Mouse (Mus musculus) urinary bladder, adult 2 months (tissue): ENCODE measurements around the gene Pcdh7. TPM values are rescaled to one million over a fixed set of nuclear protein-coding genes. Genes with fewer than 3 reads are reported as not detected.
"Not testable (repeated sequence)": the region's sequence is repeated elsewhere in the genome, so short reads cannot be mapped to it uniquely, and the experiment has no call there.

Experiments
- DNase-seq: peaks from one replicate; pipeline ENCODE4 v3.0.0; 2022; ENCODE audit warnings: low spot score
- polyA plus RNA-seq: library from polyadenylated mRNA; depleted of rRNA; stranded (reverse); fragments of >200 nt; gene quantifications from 2 replicates; pipeline ENCODE4 v1.2.3, GENCODE M21; 2012; rRNA removed

Pcdh7 gene
- 31.7 and 41.8 TPM in 2 replicates for polyA plus RNA-seq

DNA sequence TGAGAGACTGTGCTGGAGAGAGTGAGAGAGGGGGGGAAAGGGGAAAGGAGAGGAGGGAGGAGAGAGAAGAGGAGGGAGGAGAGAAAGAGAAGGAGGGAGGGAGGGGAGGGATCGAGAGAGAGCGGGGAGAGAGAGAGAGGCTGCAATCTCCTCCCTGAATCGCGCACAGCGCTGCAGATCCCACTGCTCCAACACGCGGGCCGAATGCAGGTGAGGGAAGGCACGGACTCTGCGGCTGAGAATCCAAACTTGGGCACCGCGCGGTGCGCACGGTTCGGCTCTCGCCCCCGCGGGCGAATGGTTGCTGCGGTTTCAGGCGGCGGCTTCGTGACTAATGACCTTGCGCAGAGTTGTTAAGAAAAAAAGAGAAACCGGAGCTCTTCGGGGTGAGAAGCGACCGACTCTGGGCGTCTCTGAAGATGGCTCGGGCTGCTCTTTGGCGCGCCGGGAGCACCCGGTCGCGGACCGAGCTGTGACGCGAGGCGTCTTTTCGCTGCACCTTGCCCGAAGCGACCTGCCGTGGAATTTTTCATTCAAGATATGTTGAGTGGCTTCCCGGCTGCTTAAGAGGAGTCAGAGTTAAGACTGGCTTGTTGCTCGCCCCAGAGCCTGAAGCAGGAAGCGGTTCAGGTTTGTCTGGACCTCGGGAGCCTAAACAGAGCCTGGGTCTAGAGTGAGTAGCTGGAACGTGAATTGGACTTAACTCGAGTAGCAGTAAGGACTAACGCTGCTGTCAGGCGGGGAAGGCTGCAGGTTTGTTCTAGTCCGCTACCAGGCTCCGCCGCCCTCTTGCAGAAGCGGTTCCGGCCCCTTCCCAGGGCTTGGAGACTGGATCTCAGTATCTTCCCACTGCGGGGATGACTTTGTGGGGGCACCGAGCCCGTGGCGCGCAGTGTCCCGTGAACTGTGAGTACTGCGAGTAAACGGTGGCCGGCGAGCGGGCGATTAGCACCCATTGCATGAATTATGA lies at the start of gene Pcdh7:
Gene Pcdh7, plus strand, starts transcription at position 62 of the 970 bp plus-strand sequence.
- DNase-seq, result peak; percentile 66

DNA sequence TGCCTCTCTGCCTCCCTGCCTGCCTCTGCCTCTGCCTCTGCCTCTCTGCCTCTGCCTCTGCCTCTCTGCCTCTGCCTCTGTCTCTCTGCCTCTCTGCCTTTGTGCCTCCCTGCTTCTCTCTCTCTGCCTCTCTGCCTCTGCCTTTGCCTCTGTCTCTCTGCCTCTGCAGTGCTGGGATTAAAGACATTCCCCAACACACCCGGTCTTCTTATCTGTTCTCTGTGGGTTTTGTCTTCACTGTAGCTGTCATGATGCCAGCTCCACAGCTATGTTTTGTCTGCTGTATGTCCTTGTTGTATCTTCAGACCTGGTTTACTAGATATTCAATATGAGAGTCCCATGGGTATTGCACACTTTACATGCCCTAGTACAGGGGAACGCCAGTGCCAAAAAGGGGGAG lies 40.8 kb upstream of the Pcdh7 start:
- not testable (repeated sequence) for DNase-seq

DNA sequence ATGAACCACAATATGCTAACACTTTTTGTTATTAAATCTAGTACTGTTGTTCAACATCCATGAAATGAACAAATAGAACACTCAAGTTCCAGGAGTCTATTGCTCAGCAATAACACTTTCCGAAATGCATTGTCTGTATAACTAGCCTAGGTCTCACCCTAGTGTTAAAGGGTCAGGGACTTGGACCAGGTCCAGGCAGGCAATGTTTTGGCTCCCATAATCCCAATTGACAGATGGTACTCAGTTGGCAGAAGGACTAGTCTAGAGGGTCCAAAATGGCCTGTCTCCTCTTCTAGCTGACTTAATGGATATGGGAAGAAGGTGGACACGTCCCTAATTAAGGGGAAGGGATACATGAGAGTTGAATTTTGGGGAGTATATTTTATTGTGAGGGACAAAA lies 9.4 kb upstream of the Pcdh7 start:
- no peak for DNase-seq

DNA sequence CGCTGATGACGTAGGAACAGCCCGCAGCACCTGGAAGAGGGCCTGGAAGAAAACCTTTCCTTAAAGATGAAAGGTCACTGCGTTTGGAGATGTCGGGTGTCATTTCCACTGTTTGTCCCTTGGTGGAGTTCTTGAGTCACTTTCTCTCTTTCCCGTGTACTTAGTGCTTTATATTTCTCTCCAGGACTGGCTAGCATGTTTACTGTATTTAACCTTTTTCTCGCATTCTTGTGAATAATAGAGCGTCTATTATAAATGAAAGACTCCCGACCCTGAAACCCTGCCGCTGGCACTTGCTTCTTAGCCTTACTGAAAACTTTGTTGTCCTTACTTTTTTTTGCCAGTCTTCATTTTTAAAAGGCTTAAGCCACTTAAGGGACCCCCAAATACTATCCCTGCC lies 3.8 kb upstream of the Pcdh7 start:
- no peak for DNase-seq

DNA sequence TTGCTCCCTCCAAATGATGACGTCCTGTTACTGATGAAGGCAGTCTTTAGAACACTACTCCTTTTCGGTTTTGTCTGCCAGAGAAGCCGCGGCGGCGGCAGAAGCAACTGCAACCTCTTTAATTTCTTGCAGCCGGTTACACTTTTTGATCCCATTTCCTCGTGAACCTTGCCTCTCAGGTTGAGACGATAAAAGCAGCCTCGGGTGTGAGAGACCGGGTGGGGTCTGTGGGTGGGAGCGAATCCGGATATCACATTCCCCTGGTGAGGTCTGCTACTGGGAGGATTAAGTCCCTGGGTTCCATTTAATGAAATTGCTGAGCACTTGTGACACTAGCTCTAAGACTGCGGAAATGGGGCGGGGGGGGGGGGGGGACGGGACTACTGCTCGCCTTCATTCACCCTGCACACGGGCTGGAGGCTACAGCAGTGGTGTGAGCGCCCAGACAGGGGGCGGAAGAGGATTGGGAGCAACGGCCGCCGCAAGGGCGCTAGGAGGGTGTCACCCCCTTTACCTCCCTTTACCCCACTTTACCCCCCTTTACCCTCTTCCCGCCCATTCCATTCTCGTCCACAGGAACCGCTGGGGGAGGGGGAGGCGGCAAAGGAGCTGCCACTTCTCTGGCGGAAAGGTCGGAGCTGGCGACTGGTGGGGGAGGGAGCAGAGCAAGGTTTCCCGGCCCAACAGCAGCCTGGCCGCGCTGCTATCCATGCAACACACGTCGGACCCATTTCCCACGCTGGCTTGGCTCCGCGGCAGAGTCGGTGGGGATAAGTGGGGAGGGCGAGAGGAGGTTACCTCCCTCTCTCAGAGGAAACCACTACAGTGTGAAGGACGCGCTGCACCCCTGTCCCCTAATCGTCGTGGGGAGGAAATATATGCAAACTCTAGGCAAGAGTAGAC lies 2.9 kb upstream of the Pcdh7 start:
- DNase-seq, result peak; percentile 62

DNA sequence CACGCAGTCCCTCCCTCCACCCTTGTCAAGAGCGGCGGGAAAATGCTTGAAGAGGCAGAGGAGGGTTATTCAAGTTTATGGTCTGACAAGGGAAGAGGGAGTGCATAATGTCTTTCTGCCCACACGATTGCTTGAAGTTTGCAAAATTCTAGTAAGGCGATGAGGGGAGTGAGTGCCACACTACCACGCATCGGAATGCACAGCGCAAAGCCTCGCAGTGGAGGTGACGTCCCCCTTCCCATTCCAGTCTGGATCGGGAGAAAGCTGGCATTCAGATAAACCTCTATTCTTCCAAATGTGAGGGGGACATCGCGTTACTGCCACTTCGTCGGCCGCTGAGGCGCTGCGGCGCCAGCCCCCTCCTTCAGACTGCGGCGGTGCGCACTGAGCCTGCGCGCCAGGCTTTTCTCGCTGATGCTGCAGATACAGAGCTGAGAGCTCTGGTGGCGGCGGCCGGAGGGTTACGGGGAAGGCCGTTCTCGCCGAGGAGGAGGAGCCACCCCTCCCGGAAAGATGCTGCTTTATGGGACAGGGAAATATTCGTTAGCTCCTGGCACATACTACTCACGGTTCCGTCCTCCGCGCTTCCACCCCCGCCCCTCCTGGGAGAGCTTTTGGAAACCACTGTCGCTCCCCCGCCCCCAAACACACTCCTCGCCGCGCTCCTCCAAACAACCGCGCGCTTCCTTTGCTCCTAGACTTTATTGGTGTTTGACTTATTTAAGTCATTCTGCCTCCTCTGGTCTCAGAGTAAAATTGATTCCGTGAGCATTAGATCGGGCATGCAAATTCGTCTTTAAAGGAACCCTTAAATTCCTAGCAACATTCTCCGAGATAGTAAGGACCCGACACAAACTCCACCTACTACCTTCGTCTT lies 2.0 kb upstream of the Pcdh7 start:
- DNase-seq, result peak; percentile 73

DNA sequence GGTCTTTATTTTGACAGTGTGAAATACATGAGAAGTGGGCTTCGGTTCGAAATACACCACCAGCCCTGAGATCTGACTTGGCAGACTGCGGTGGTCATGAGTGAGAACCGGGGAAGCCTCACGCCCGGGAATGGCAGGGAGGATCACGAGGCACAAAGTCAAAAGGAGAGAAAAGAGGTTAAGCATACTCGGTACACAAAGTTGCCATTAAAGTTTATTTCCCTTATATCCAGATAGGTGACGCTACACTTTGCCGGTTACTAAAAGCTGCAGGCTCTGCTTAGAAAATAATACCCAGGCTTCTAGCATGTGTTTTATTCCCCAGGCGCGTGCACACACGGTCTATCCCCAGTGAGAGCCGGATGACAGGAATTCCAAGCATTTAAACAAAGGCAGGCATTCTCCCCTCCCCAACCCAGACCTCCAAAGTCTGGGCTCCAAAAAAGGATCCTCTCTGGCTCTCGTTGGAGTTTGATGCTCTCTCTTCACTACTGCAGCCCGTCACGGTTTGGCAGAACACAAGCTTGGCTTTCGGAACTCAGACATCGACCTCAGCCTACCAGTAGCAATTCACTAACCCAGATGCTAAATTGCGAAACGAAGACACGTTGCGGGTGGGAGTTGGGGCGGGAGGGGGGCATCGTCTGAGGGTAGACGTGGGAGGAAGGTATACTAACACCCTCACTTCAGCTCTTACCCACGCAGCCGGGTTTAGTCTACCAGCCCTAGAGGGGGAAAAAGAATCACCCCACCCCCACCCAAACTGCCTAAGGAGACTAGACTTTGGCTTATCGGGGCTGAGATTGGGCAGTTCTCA lies 1.1 kb upstream of the Pcdh7 start:
- DNase-seq, result peak; percentile 44

DNA sequence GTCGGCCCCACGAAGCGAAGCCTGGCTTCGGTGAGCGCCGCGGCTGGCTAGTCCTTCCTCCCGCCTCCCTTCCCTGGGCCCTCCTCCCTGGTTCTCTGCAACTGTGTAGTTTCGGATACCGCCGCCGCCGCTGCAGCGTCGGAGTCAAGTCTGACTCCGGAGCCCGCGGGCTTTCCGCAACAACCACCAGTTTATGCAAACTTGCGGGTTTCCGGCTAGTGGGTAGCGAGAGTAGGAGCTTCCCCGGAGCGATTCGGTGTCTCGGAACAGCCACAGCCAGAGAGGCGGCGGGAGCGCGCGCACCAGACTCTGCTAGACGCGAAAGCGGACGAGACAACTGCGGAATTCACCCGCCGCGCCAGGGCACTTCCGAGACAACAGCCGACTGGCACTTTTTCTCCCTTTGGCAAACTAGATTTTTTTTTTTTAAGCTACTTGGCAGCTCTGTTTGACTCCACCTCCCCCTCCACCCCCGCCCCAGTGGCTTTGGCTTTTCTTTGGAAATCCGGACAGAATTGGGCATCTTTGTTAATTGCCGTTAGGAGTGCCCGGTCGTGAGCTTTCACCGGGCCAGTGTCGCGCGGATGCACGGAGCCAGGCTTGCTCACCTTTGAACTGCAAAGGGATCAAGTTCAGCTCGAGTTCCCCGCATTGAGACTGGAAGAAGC lies 395 bp upstream of the Pcdh7 start:
- DNase-seq, result peak; percentile 61

DNA sequence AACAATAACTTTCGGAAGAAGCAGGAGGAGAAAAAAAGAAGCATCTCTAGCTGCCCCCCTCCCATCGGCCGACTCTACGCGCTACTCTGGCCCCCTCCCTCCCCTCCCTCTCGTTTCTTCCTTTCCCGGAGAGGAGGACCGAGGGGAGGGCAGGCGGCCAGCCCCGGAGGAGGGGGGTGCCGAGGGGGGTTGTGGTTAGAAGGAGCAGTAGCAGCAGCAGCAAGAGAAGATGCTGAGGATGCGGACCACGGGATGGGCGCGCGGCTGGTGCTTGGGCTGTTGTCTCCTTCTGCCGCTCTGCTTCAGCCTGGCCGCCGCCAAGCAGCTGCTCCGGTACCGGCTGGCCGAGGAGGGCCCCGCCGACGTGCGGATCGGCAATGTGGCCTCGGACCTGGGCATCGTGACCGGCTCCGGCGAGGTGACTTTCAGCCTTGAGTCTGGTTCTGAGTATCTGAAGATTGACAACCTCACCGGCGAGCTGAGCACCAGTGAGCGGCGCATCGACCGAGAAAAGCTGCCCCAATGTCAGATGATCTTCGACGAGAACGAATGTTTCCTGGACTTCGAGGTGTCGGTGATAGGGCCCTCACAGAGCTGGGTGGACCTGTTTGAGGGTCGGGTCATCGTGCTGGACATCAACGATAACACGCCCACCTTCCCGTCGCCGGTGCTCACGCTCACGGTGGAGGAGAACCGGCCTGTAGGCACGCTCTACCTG lies 1.3 kb downstream of the Pcdh7 start:
- DNase-seq, result peak; percentile 49

DNA sequence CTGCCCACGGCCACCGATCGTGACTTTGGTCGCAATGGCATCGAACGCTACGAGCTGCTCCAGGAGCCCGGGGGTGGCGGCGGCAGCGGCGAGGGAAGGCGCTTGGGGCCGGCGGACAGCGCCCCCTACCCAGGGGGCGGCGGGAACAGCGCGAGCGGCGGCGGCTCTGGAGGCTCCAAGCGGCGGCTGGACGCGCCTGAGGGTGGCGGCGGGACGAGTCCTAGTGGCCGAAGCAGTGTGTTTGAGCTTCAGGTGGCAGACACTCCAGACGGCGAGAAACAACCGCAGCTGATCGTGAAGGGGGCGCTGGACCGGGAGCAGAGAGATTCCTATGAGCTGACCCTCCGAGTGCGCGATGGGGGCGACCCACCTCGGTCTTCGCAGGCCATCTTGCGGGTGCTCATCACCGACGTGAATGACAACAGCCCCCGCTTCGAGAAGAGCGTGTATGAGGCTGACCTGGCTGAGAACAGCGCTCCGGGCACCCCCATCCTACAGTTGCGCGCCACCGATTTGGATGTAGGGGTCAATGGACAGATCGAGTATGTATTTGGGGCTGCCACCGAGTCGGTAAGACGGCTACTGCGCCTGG lies 1.9 kb downstream of the Pcdh7 start:
- DNase-seq, result peak; percentile 66

DNA sequence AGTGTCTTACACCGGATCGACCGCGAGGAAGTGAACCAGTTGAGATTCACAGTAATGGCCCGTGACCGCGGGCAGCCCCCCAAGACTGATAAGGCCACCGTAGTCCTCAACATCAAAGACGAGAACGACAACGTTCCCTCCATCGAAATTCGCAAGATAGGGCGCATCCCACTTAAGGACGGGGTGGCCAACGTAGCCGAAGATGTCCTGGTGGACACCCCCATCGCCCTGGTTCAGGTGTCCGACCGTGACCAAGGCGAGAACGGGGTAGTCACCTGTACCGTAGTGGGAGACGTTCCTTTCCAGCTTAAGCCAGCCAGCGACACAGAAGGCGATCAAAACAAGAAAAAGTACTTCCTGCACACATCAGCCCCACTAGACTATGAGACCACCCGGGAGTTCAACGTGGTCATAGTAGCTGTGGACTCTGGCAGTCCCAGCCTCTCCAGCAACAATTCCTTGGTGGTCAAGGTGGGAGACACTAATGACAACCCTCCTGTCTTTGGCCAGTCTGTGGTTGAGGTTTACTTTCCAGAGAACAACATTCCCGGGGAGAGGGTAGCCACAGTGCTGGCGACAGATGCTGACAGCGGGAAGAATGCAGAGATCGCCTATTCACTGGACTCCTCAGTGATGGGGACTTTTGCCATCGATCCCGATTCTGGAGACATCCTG lies 2.6 kb downstream of the Pcdh7 start:
- DNase-seq, result peak; percentile 26

DNA sequence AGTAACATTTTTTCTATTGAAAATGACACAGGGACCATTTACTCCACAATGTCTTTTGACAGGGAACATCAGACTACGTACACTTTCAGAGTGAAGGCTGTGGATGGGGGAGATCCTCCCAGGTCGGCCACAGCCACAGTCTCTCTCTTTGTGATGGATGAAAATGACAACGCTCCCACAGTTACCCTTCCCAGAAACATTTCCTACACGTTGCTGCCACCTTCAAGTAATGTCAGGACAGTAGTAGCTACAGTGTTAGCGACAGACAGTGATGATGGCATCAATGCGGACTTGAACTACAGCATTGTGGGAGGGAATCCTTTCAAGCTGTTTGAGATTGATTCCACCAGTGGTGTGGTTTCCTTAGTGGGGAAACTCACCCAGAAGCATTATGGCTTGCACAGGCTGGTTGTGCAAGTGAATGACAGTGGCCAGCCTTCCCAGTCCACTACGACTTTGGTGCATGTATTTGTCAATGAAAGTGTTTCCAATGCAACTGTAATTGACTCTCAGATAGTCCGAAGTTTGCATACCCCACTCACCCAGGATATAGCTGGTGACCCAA lies 3.5 kb downstream of the Pcdh7 start:
- DNase-seq, result no peak

DNA sequence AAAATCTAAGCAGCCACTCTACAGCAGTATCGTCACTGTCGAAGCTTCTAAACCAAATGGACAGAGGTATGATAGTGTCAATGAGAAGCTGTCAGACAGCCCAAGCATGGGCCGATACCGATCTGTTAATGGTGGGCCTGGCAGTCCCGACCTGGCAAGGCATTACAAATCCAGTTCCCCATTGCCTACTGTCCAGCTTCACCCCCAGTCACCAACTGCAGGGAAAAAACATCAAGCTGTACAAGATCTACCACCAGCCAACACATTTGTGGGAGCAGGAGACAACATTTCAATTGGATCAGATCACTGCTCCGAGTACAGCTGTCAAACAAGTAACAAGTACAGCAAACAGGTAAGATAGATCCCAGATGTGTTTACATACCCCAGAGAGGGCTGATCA lies 4.2 kb downstream of the Pcdh7 start:
- no peak for DNase-seq

DNA sequence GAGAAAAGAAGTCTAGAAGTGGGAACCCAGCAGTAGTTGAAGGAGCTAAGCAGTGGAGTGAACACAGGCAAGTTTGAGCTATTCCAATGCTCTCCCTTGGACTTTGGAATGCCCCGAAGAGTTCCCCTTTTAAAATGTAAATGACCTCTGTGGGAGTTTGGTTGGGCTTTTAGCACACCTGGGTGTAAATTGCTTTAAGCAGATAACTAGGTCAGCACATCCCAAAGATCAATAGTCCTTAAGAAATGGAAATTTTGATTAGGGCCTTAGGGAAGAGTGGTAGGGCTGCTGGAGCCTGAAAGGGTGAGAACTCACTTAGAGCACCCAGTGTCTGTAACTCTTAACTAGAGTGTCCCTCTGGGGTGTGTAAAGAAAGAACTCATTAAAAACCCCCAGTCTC lies 15.7 kb downstream of the Pcdh7 start:
- DNase-seq, result no peak

DNA sequence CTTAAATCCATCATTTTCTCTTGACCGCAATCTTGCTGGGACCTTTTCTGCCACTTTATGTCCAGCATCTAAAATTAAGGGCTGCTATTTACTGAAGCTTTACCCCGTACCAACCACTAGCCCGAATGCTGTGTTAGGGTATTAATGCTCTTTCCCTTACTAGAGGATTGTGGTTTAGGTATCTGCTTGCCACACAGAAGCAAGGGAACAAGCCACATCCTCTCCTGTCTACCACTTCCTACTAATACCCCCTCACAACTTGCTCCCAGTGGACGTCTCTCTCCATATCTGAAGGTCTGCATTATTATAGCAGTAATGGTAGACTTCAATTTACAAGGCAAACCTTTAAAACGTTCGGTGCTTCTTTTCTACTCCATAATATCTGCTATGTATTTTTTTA lies 18.0 kb downstream of the Pcdh7 start:
- DNase-seq, result no peak

DNA sequence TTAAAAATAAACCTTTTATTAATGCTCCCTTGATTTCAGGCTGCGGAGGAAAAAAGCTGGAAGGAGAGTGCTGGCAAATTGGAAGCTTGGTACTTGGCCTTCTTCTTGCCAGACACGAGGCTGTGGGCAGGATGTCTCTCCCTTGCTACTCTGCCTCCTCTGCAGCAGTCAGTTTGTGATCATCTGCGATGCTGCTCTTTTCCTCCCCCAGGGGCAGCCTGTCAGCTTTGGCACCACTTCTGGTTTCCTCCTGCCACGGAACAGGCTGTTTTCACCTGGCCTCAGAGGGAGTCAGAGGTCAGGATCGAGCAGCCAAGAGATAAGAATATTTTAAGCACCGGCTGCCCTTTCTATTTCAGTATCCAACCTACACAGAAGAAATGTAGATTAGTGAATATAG lies 25.2 kb downstream of the Pcdh7 start:
- DNase-seq, result no peak

DNA sequence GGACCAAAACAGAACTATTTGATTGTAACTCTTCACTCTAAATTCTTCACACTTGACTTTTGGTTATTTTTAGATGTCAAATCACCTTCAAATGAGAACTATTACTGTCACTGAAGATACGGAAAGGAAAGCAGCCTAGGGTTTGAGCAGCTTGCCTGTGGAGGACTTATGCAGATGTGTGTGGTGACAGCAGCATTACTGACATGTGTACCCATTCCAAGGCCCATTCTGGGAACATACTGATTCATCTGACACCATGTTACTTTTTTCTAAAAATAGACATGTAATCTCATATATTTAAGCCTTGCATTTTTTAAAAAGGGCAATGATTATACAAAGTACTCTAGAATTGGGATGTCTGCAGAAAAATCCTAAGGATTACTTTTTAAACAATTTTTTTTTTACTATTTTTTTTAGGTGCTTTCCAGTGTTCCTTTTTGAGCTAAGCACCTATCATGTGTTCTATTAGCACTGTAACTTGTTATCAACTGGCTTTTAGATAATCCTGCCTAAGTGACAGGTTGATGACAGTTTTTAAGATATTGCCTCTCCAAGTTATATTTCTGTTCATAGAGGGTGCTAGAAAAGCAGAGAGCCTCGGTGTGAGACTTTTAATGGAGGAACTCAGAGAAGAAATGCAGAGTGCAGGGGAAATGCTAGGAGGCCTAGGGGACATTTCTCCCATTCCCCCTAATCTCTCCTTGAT lies 26.3 kb downstream of the Pcdh7 start:
- DNase-seq, result no peak
